Mouse (Mus musculus) layer of hippocampus, adult 18-20 months (tissue): ENCODE data around the gene Dhrs9. TPM values are rescaled to one million over a fixed set of nuclear protein-coding genes. Genes with fewer than 3 reads are reported as not detected.

Source experiments
- DNase-seq, 2 experiments: peaks; one replicate each; pipeline ENCODE4 v3.0.0; 2022; ENCODE audit warnings: low spot score in 2 of 2
- total RNA-seq, 2 experiments: library from RNA; stranded (reverse); gene quantifications; 2 replicates each; pipeline ENCODE4 v1.2.3; 2021

Gene Dhrs9
- total RNA-seq, 2 experiments from 2014 or later = not detected

- DNase-seq = no peak
Measured at GRCm38 (mm10) chr2:69418294-69418881, 38.1 kb downstream of the Dhrs9 start.

DNA sequence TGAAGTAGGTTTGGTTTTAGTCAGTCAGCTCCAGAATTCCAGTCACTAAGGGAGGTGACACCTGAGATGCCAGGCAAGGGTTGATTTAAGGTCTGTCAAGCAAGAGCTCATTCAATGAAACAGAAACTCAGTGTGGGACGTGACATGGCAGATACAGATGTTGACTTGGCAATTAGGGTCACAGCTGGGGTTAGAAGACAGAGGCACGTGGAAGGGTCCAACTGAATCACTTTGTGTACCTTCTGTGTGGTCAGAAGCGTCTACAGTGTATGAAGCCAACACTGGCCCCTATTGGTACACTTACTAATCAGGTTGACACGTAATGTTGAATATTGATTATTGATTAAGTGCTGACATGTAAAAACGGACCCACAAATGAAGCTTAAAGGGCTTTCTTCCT, 44.6 kb downstream of the Dhrs9 start:
- no peak for DNase-seq

- no peak for DNase-seq
Measured at GRCm38 (mm10) chr2:69426081-69426480, 45.8 kb downstream of the Dhrs9 start.

DNA sequence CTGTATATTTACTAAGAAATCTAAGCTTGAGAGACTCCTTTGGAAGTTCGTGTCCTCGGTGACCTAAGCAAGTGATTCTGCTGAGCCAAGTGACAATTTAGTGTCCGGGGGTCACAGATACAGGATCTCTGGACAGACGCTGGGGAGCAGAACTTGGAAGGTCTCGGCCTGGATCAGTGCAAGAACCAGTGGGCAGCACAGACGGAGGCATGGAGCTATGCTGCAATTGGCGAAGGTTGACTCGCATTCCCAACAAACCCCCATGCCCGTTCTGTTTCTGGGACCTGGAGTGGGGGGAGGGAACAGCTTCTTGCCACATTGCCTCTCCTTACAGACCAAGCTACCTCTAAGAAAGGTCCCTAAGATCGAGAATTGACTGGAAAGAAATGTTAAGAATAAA, 46.9 kb downstream of the Dhrs9 start:
- no peak for DNase-seq

DNA sequence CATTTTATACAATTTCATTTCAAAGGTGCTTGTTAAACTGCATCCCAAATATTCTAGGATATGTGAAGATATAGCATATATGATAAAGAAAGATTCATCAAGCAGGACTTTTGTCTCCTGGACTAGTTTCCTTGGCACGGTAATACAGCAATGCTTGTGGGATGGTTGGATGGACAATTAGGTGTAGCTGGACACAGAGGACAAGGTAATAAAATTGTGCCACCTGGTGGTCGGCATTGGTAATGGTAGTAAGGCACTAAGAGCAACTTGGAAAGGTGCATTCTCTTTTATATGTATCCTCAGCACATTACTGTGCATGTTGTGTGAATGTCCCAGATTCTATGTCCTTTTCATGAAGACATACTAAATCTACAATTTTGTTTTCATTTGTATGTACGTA, 47.9 kb downstream of the Dhrs9 start:
- DNase-seq = peak; percentile 23 to 85

GRCm38 (mm10) chr2:69441656-69442055, 61.4 kb downstream of the Dhrs9 start:
- DNase-seq = no peak

DNA sequence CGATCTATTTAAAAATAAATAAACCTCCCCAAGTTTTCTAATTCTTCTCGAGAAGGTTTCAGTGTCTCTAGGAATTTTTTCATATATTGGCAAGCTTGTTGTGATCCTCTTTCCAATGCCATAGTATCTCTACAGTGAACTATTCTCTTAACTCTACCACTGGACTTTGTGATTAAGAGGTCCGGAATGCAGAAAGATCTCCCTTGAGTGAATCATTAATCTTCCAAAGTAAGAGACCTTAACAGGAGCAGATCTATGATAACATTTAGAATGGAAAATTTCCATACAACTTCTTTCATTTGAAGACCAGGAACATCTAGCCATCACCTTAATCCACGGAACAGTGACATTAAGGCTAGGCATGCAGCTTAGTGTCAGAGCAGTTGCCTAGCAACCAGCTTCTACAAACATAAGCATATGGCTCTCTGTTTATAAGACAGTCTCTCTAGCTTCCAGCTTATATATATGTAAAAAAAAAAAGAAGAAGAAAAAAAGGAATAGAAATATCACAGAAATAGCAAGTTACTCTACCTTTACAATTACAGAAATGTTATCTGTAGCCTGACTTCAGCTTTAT, 65.7 kb downstream of the Dhrs9 start:
- DNase-seq = peak in 1 of 2 experiments; percentile 26

DNA sequence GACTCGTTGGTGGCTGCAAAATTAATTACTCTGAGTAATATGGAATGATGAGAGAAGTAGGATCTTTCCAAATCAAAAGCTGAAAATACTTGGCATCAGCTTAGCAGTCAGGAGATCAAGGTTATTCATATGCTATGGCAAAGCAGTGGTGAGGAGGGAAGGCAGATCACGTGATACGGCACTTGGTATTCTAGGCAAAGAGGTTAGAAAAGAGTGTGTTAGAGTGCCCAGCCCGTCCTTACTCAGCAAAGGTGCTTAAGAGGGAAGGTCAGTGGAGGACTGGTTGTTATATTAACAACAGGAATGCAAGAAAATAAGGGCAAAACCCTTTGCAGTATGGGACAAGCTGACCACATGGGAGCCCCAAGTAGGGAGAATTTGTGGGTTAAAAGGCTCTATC, 68.3 kb downstream of the Dhrs9 start:
- no peak for DNase-seq

DNA sequence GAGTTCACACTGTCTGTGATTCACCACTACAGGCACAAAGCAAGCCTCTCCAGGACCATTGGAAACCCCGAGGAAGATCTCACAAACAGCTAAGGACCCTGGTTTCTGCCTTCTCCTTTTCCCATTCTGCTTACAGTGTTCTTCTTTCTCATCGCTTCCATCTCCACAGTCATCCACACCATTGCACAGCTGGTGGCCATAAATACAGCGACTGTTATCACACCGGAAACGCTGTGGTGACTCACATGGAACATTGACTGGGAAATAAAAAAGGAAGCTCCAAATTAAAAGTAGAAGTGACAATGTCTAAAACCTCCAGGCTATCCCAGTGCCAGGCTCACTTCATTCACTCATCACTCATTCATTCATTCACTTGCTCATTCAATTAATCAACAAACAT, 70.9 kb downstream of the Dhrs9 start:
- DNase-seq = no peak

Other genes with a start within 250 kb of the Dhrs9 start
- 1 to 10 TPM; 5.4 to 6.0 TPM for gene Nostrin, start 244.6 kb upstream of the Dhrs9 start, total RNA-seq
- gene Spc25, start 174.3 kb upstream of the Dhrs9 start, total RNA-seq = under 1 TPM; 0.27 to 0.46 TPM
- gene G6pc2, start 169.4 kb upstream of the Dhrs9 start, total RNA-seq = not detected
- gene Abcb11, start 37.8 kb upstream of the Dhrs9 start, total RNA-seq = not detected
- gene Lrp2, start 205.6 kb downstream of the Dhrs9 start, total RNA-seq = under 1 TPM; 0.53 to 0.59 TPM